Mouse (Mus musculus) Patski (cell line): ENCODE measurements around the gene Myh14. TPM values are rescaled to one million over a fixed set of nuclear protein-coding genes. Genes with fewer than 3 reads are reported as not detected.
A peak's percentile ranks its signal among the peaks of the same experiment; 100 is the strongest.

Experiments
- ATAC-seq: fragments of 100-300 bp; one replicate; pipeline ENCODE4 v1.8.0; 2021
- CTCF ChIA-PET: fragments of 350-600 bp; sonication (Branson Sonifier 250); formaldehyde crosslinking; loops from one replicate; lab custom pipeline; 2022; ENCODE audit warnings: inconsistent platforms; lab: Charles Lee
- POLR2A ChIA-PET: fragments of 350-600 bp; sonication (Branson Sonifier 250); formaldehyde crosslinking; loops from one replicate; lab custom pipeline; 2022; ENCODE audit warnings: antibody characterized with exemption, inconsistent platforms; lab: Charles Lee
- DNase-seq: peaks from one replicate; pipeline ENCODE4 v3.0.0-alpha.2; 2011; ENCODE audit warnings: low read depth, low spot score
- H3K27me3 ChIP-seq: fragments of 371-371 bp; one replicate; pipeline ENCODE4 v1.5.1; 2021
- CTCF ChIP-seq: fragments of 100-300 bp; IDR thresholded peaks from one replicate; pipeline ENCODE4 v1.5.1; 2021
- in situ Hi-C: fragments of 300-500 bp; cut with MboI; formaldehyde crosslinking; loops from 3 replicates; pipeline ENCODE4 v1.11.1; 2018; ENCODE audit warnings: low pct_unique_long_range_greater_than_20kb, mixed read lengths
- polyA plus RNA-seq: library from polyadenylated mRNA; unstranded; gene quantifications from one replicate; pipeline ENCODE4 v1.2.3, GENCODE M21; 2021

Myh14 gene
- polyA plus RNA-seq, 1 experiment from 2014 or later = 0.31 TPM

- ATAC-seq = no peak
- ChIA-PET CTCF (interaction anchor here (1.4 to 2.1 kb wide), 2 partner anchors 8 to 49 kb away, joined by 4 to 5 read pairs; no protein-coding TSS in a partner anchor), POLR2A (no interaction called here)
- no peaks in the 10 kb centered on the region for H3K27me3 ChIP-seq
- in situ Hi-C loops = no loop called here
- no peak for DNase-seq
- no peak for TF ChIP-seq CTCF
These were observed 15.1 kb downstream of the Myh14 start for GRCm38 (mm10) chr7:44655504-44655903.

GRCm38 (mm10) chr7:44653773-44654172 lies 16.9 kb downstream of the Myh14 start:
- peak; percentile 54 for TF ChIP-seq CTCF
- in situ Hi-C loops = no loop called here
- CTCF ChIA-PET = interaction anchor here (2.1 kb wide), 1 partner anchor 51 kb away, joined by 5 read pairs; no protein-coding TSS in a partner anchor
- H3K27me3 ChIP-seq = no peaks in the 10 kb centered on the region
- POLR2A ChIA-PET = no interaction called here
- ATAC-seq = no peak
- DNase-seq = no peak

- in situ Hi-C loops = no loop called here
- TF ChIP-seq CTCF = no peak
- H3K27me3 ChIP-seq = no peaks in the 10 kb centered on the region
- no peak for DNase-seq
- POLR2A ChIA-PET = no interaction called here
- CTCF ChIA-PET = interaction anchor here (1.3 to 2.6 kb wide), 3 partner anchors 9 to 91 kb away, joined by 3 to 8 read pairs (median 4); no protein-coding TSS in a partner anchor
- ATAC-seq = no peak
These were observed 19.2 kb downstream of the Myh14 start for GRCm38 (mm10) chr7:44651416-44651815.

GRCm38 (mm10) chr7:44649990-44650389 lies 20.7 kb downstream of the Myh14 start:
- ChIA-PET POLR2A (no interaction called here), CTCF (interaction anchor here (0.6 to 2.6 kb wide), 5 partner anchors 40 to 90 kb away, joined by 3 to 8 read pairs (median 3); no protein-coding TSS in a partner anchor)
- in situ Hi-C loops = no loop called here
- H3K27me3 ChIP-seq = no peaks in the 10 kb centered on the region
- DNase-seq (no peak), ATAC-seq (peak; percentile 36)
- peak; percentile 77 for TF ChIP-seq CTCF

GRCm38 (mm10) chr7:44649094-44649610 lies 21.5 kb downstream of the Myh14 start:
- in situ Hi-C loops = no loop called here
- CTCF ChIA-PET = interaction anchor here (2.6 kb wide), 1 partner anchor 53 kb away, joined by 8 read pairs; no protein-coding TSS in a partner anchor
- DNase-seq (no peak), ATAC-seq (no peak)
- TF ChIP-seq CTCF = no peak
- H3K27me3 ChIP-seq = no peaks in the 10 kb centered on the region
- POLR2A ChIA-PET = no interaction called here

- ChIA-PET POLR2A (interaction anchor here (0.6 kb wide), 1 partner anchor 45 kb away, joined by 3 read pairs; no protein-coding TSS in a partner anchor), CTCF (interaction anchor here (1.0 kb wide), 1 partner anchor 8 kb away, joined by 4 read pairs; no protein-coding TSS in a partner anchor)
- ATAC-seq (no peak), DNase-seq (no peak)
- in situ Hi-C loops = no loop called here
- no peaks in the 10 kb centered on the region for H3K27me3 ChIP-seq
- TF ChIP-seq CTCF = no peak
These were observed 22.9 kb downstream of the Myh14 start for GRCm38 (mm10) chr7:44647729-44648128.

GRCm38 (mm10) chr7:44647042-44647724 lies 23.5 kb downstream of the Myh14 start:
- ATAC-seq (no peak), DNase-seq (no peak)
- ChIA-PET CTCF (interaction anchor here (1.0 kb wide), 1 partner anchor 8 kb away, joined by 4 read pairs; no protein-coding TSS in a partner anchor), POLR2A (interaction anchor here (0.6 kb wide), 1 partner anchor 44 kb away, joined by 3 read pairs; no protein-coding TSS in a partner anchor)
- H3K27me3 ChIP-seq = no peaks in the 10 kb centered on the region
- TF ChIP-seq CTCF = peak; percentile 55
- in situ Hi-C loops = no loop called here

- TF ChIP-seq CTCF = no peak
- no peak for DNase-seq
- H3K27me3 ChIP-seq = no peaks in the 10 kb centered on the region
- in situ Hi-C loops = no loop called here
- ATAC-seq = no peak
- CTCF ChIA-PET = no interaction called here
- POLR2A ChIA-PET = no interaction called here
These were observed 24.7 kb downstream of the Myh14 start for GRCm38 (mm10) chr7:44645951-44646350.

- CTCF ChIA-PET = no interaction called here
- no peak for TF ChIP-seq CTCF
These were observed 25.4 kb downstream of the Myh14 start for GRCm38 (mm10) chr7:44645256-44645655.

GRCm38 (mm10) chr7:44641887-44642286 lies 28.8 kb downstream of the Myh14 start:
- CTCF ChIA-PET = interaction anchor here (0.7 to 1.1 kb wide), 3 partner anchors 9 to 81 kb away, joined by 3 read pairs; no protein-coding TSS in a partner anchor
- in situ Hi-C loops = loop anchor here (5.0 kb wide), 2 partner anchors 65 to 120 kb away; partner anchors contain the start of gene Mybpc2
- ATAC-seq = no peak
- peak; percentile 74 for TF ChIP-seq CTCF
- peaks cover 3% of the 10 kb centered on the region for H3K27me3 ChIP-seq
- POLR2A ChIA-PET = no interaction called here
- no peak for DNase-seq

More at GRCm38 (mm10) chr7:44645256-44645655, 25.4 kb downstream of the Myh14 start:
- DNase-seq (no peak), ATAC-seq (peak; percentile 40)
- POLR2A ChIA-PET = no interaction called here
- in situ Hi-C loops = no loop called here
- H3K27me3 ChIP-seq = no peaks in the 10 kb centered on the region
